Mouse (Mus musculus): ENCODE results near the gene Igf2r. TPM values are rescaled to one million over a fixed set of nuclear protein-coding genes. Genes with fewer than 3 reads are reported as not detected.

The Igf2r gene
- total and polyA plus RNA-seq, 3 experiments: 20.3 to 75.5 (median 74.3) TPM

- no peak for TF ChIP-seq GATA1 (IDR thresholded peaks at IDR 0.05; ENCODE audit: borderline replicate concordance, low read length)
- TF ChIP-seq TAL1 (conservative IDR thresholded peaks at IDR 0.05; ENCODE audit: low read depth, low read length): no peak
- Histone ChIP-seq H3K4me3 (ENCODE audit: low read depth, low read length) (no peak overlapping the region), H3K9me3 (replicated peaks) (no peaks in the 10 kb centered on the region), H3K4me1 (ENCODE audit: insufficient read depth, low read depth, low read length) (no peaks in the 10 kb centered on the region), H3K27me3 (ENCODE audit: insufficient read depth, low read length) (peaks cover 52% of the 10 kb centered on the region), H3K36me3 (replicated peaks) (no peaks in the 10 kb centered on the region)
- ATAC-seq (ENCODE audit: extremely low read depth, insufficient number of reproducible peaks, low FRiP score, poor library complexity, severe bottlenecking): no peak
- no peak for DNase-seq (ENCODE audit: low spot score)
Measured at GRCm38 (mm10) chr17:12645461-12645860, 124.0 kb downstream of the Igf2r start.

- no peaks in the 10 kb centered on the region for H3K36me3 ChIP-seq (replicated peaks)
- DNase-seq (ENCODE audit: low spot score) (no peak), ATAC-seq (ENCODE audit: extremely low read depth, insufficient number of reproducible peaks, low FRiP score, poor library complexity, severe bottlenecking) (no peak)
- peaks cover 4% of the 10 kb centered on the region for H3K9me3 ChIP-seq (replicated peaks)
- TF ChIP-seq CTCF (IDR thresholded peaks at IDR 0.05; ENCODE audit: low read depth, low read length) (no peak), TAL1 (conservative IDR thresholded peaks at IDR 0.05; ENCODE audit: low read depth, low read length) (no peak)
- peaks cover 38% of the 10 kb centered on the region for H3K27me3 ChIP-seq (ENCODE audit: insufficient read depth, low read length)
- no peaks in the 10 kb centered on the region for H3K4me1 ChIP-seq (ENCODE audit: insufficient read depth, low read depth, low read length)
- no peak overlapping the region for H3K4me3 ChIP-seq (ENCODE audit: low read depth, low read length)
Measured at GRCm38 (mm10) chr17:12641087-12641486, 128.4 kb downstream of the Igf2r start.

- no peak for TF ChIP-seq GATA1 (IDR thresholded peaks at IDR 0.05; ENCODE audit: borderline replicate concordance, low read length)
- TF ChIP-seq GATA2 (IDR thresholded peaks at IDR 0.05; ENCODE audit: borderline replicate concordance, low read depth, low read length): no peak
- TF ChIP-seq CTCF (IDR thresholded peaks at IDR 0.05; ENCODE audit: low read depth, low read length): no peak
- no peak for TF ChIP-seq TAL1 (conservative IDR thresholded peaks at IDR 0.05; ENCODE audit: low read depth, low read length)
- no peak for TF ChIP-seq POLR2AphosphoS5 (IDR thresholded peaks at IDR 0.05; ENCODE audit: insufficient replicate concordance, low read depth, low read length)
- no peaks in the 10 kb centered on the region for H3K4me1 ChIP-seq (ENCODE audit: insufficient read depth, low read depth, low read length)
- DNase-seq (ENCODE audit: low spot score): no peak
- ATAC-seq (ENCODE audit: extremely low read depth, insufficient number of reproducible peaks, low FRiP score, poor library complexity, severe bottlenecking): no peak
- H3K36me3 ChIP-seq (replicated peaks): no peaks in the 10 kb centered on the region
- H3K4me3 ChIP-seq (ENCODE audit: low read depth, low read length): no peak overlapping the region
- peaks cover 4% of the 10 kb centered on the region for H3K9me3 ChIP-seq (replicated peaks)
- peaks cover 34% of the 10 kb centered on the region for H3K27me3 ChIP-seq (ENCODE audit: insufficient read depth, low read length)
Measured at GRCm38 (mm10) chr17:12639585-12639984, 129.9 kb downstream of the Igf2r start.

- Histone ChIP-seq H3K36me3 (replicated peaks) (no peaks in the 10 kb centered on the region), H3K27me3 (ENCODE audit: insufficient read depth, low read length) (peaks cover 47% of the 10 kb centered on the region), H3K4me1 (ENCODE audit: insufficient read depth, low read depth, low read length) (no peaks in the 10 kb centered on the region), H3K4me3 (ENCODE audit: low read depth, low read length) (no peak overlapping the region), H3K9me3 (replicated peaks) (peaks cover 4% of the 10 kb centered on the region)
- DNase-seq (ENCODE audit: low spot score): no peak
- ATAC-seq (ENCODE audit: extremely low read depth, insufficient number of reproducible peaks, low FRiP score, poor library complexity, severe bottlenecking): no peak
- TF ChIP-seq POLR2AphosphoS5 (IDR thresholded peaks at IDR 0.05; ENCODE audit: insufficient replicate concordance, low read depth, low read length) (no peak), GATA2 (IDR thresholded peaks at IDR 0.05; ENCODE audit: borderline replicate concordance, low read depth, low read length) (no peak), CTCF (IDR thresholded peaks at IDR 0.05; ENCODE audit: low read depth, low read length) (no peak), TAL1 (conservative IDR thresholded peaks at IDR 0.05; ENCODE audit: low read depth, low read length) (no peak), GATA1 (IDR thresholded peaks at IDR 0.05; ENCODE audit: borderline replicate concordance, low read length) (no peak)
Measured at GRCm38 (mm10) chr17:12634814-12635213, 134.7 kb downstream of the Igf2r start.

Other genes starting within 250 kb of the Igf2r start
- not detected in 2 replicates for gene Slc22a2, start 185.5 kb downstream of the Igf2r start, total RNA-seq (2014; fragmentation: Nextera tagmentation)
- gene Slc22a2, start 185.5 kb downstream of the Igf2r start, total RNA-seq (2017): not detected in 2 replicates
- not detected in 2 replicates for gene Slc22a2, start 185.5 kb downstream of the Igf2r start, polyA plus RNA-seq (2012)
- gene Slc22a1, start 93.8 kb downstream of the Igf2r start, total RNA-seq (2014; fragmentation: Nextera tagmentation): not detected in 2 replicates
- not detected in 2 replicates for gene Slc22a1, start 93.8 kb downstream of the Igf2r start, total RNA-seq (2017)
- gene Slc22a1, start 93.8 kb downstream of the Igf2r start, polyA plus RNA-seq (2012): 0.03 and 0.07 TPM in 2 replicates
- not detected in 2 replicates for gene Mas1, start 98.5 kb upstream of the Igf2r start, total RNA-seq (2014; fragmentation: Nextera tagmentation)
- gene Mas1, start 98.5 kb upstream of the Igf2r start, total RNA-seq (2017): 0.17 TPM in 1 of 2 replicates, not detected in the other
- not detected in 2 replicates for gene Mas1, start 98.5 kb upstream of the Igf2r start, polyA plus RNA-seq (2012)
- not detected in 2 replicates for gene Mrgprh, start 106.4 kb upstream of the Igf2r start, total RNA-seq (2014; fragmentation: Nextera tagmentation)
- gene Mrgprh, start 106.4 kb upstream of the Igf2r start, total RNA-seq (2017): 0.06 and 0.11 TPM in 2 replicates
- gene Mrgprh, start 106.4 kb upstream of the Igf2r start, polyA plus RNA-seq (2012): not detected in 2 replicates
- gene Pnldc1, start 140.6 kb upstream of the Igf2r start, total RNA-seq (2014; fragmentation: Nextera tagmentation): 3.8 TPM in 1 of 2 replicates, not detected in the other
- gene Pnldc1, start 140.6 kb upstream of the Igf2r start, total RNA-seq (2017): 0.52 and 1.5 TPM in 2 replicates
- gene Pnldc1, start 140.6 kb upstream of the Igf2r start, polyA plus RNA-seq (2012): 0.04 TPM in 1 of 2 replicates, not detected in the other
- 429 and 451 TPM in 2 replicates for gene Tcp1, start 146.0 kb upstream of the Igf2r start, total RNA-seq (2014; fragmentation: Nextera tagmentation)
- 889 and 1,033 TPM in 2 replicates for gene Tcp1, start 146.0 kb upstream of the Igf2r start, total RNA-seq (2017)
- 25.9 and 56.3 TPM in 2 replicates for gene Tcp1, start 146.0 kb upstream of the Igf2r start, polyA plus RNA-seq (2012)
- 114 and 118 TPM in 2 replicates for gene Mrpl18, start 146.7 kb upstream of the Igf2r start, total RNA-seq (2014; fragmentation: Nextera tagmentation)
- 227 and 231 TPM in 2 replicates for gene Mrpl18, start 146.7 kb upstream of the Igf2r start, total RNA-seq (2017)
- 52.4 and 103 TPM in 2 replicates for gene Mrpl18, start 146.7 kb upstream of the Igf2r start, polyA plus RNA-seq (2012)
- gene Acat3, start 170.9 kb upstream of the Igf2r start, total RNA-seq (2014; fragmentation: Nextera tagmentation): not detected in 2 replicates
- gene Acat3, start 170.9 kb upstream of the Igf2r start, total RNA-seq (2017): 0.66 and 1.8 TPM in 2 replicates
- 0.10 and 0.15 TPM in 2 replicates for gene Acat3, start 170.9 kb upstream of the Igf2r start, polyA plus RNA-seq (2012)
- 27.5 and 36.6 TPM in 2 replicates for gene Acat2, start 191.1 kb upstream of the Igf2r start, total RNA-seq (2014; fragmentation: Nextera tagmentation)
- gene Acat2, start 191.1 kb upstream of the Igf2r start, total RNA-seq (2017): 91.9 and 98.6 TPM in 2 replicates
- 10.3 and 14.4 TPM in 2 replicates for gene Acat2, start 191.1 kb upstream of the Igf2r start, polyA plus RNA-seq (2012)
- gene Wtap, start 224.5 kb upstream of the Igf2r start, total RNA-seq (2014; fragmentation: Nextera tagmentation): 103 and 107 TPM in 2 replicates
- 150 and 173 TPM in 2 replicates for gene Wtap, start 224.5 kb upstream of the Igf2r start, total RNA-seq (2017)
- 37.5 and 44.0 TPM in 2 replicates for gene Wtap, start 224.5 kb upstream of the Igf2r start, polyA plus RNA-seq (2012)
- gene Sod2, start 237.2 kb upstream of the Igf2r start, total RNA-seq (2014; fragmentation: Nextera tagmentation): 107 and 144 TPM in 2 replicates
- 102 and 111 TPM in 2 replicates for gene Sod2, start 237.2 kb upstream of the Igf2r start, total RNA-seq (2017)
- 407 and 592 TPM in 2 replicates for gene Sod2, start 237.2 kb upstream of the Igf2r start, polyA plus RNA-seq (2012)

All from G1E (cell line).